Mouse (Mus musculus): ENCODE results near the gene Olfr135. TPM values are rescaled to one million over a fixed set of nuclear protein-coding genes. Genes with fewer than 3 reads are reported as not detected.

Olfr135 gene
- polyA plus RNA-seq (2014; fragmentation: Nextera tagmentation; extraction: Ambion mirVana) = not detected in 2 replicates

GRCm38 (mm10) chr17:38204035-38204434, at the start of gene Olfr135:
TSS of gene Olfr135 (plus strand) at chr17:38204335.
- Histone ChIP-seq H3K4me3 (ENCODE audit: control insufficient read depth in 1 of 2, insufficient read depth in 1 of 2, low read depth in 1 of 2, low read length in 2 of 2) (no peak within 1 kb of the TSS), H3K4me2 (ENCODE audit: low read length) (no peak within 1 kb of the TSS), H3K4me1 (ENCODE audit: control insufficient read depth in 2 of 2, insufficient read depth in 2 of 2, low read length in 2 of 2) (no peaks in the 10 kb centered on the region), H3K27ac (replicated peaks in 1 of 2; ENCODE audit: control insufficient read depth in 1 of 2, insufficient read depth in 1 of 2, low read depth in 2 of 2, low read length in 2 of 2) (no peak within 1 kb of the TSS), H3K36me3 (ENCODE audit: control insufficient read depth, insufficient read depth, low read length) (no peaks in the 10 kb centered on the region), H3K9ac (ENCODE audit: low read length) (no peak within 1 kb of the TSS), H3K27me3 (ENCODE audit: control insufficient read depth, insufficient read depth, low read length) (no peaks in the 10 kb centered on the region), H3K9me3 (ENCODE audit: control insufficient read depth, low read length) (peaks cover 12% of the 10 kb centered on the region)
- no peak for ATAC-seq (ENCODE audit: insufficient number of reproducible peaks, insufficient read depth, low FRiP score, low read depth)
- 86% methylated on average over 1 of the region's 1 CpGs for WGBS

GRCm38 (mm10) chr17:38171088-38171487, 33.0 kb upstream of the Olfr135 start, which contains the start of gene Olfr134:
TSS of gene Olfr134 (plus strand) at chr17:38171388.
- 0 out of 2 replicates have a peak, but pooled peaks cover 6% of the 10 kb centered on the region for H3K9me3 ChIP-seq (ENCODE audit: control insufficient read depth, low read length)
- ATAC-seq (ENCODE audit: insufficient number of reproducible peaks, insufficient read depth, low FRiP score, low read depth) = no peak
- H3K9ac ChIP-seq (ENCODE audit: low read length) = no peak within 1 kb of the TSS
- H3K4me3 ChIP-seq (ENCODE audit: control insufficient read depth in 1 of 2, insufficient read depth in 1 of 2, low read depth in 1 of 2, low read length in 2 of 2) = no peak within 1 kb of the TSS
- 56% methylated on average over 3 of the region's 3 CpGs for WGBS
- H3K36me3 ChIP-seq (ENCODE audit: control insufficient read depth, insufficient read depth, low read length) = no peaks in the 10 kb centered on the region
- no peaks in the 10 kb centered on the region for H3K27me3 ChIP-seq (ENCODE audit: control insufficient read depth, insufficient read depth, low read length)
- H3K4me1 ChIP-seq (ENCODE audit: control insufficient read depth in 2 of 2, insufficient read depth in 2 of 2, low read length in 2 of 2) = no peaks in the 10 kb centered on the region
- no peak within 1 kb of the TSS for H3K4me2 ChIP-seq (ENCODE audit: low read length)
- H3K27ac ChIP-seq (replicated peaks in 1 of 2; ENCODE audit: control insufficient read depth in 1 of 2, insufficient read depth in 1 of 2, low read depth in 2 of 2, low read length in 2 of 2) = no peak within 1 kb of the TSS

Other genes starting within 250 kb of the Olfr135 start
- not detected in 2 replicates for gene Olfr129, start 144.3 kb upstream of the Olfr135 start, polyA plus RNA-seq (2014; fragmentation: Nextera tagmentation; extraction: Ambion mirVana)
- gene Olfr130, start 140.4 kb upstream of the Olfr135 start, polyA plus RNA-seq (2014; fragmentation: Nextera tagmentation; extraction: Ambion mirVana) = not detected in 2 replicates
- gene Olfr131, start 115.6 kb upstream of the Olfr135 start, polyA plus RNA-seq (2014; fragmentation: Nextera tagmentation; extraction: Ambion mirVana) = not detected in 2 replicates
- gene Olfr132, start 69.8 kb upstream of the Olfr135 start, polyA plus RNA-seq (2014; fragmentation: Nextera tagmentation; extraction: Ambion mirVana) = not detected in 2 replicates
- not detected in 2 replicates for gene Olfr133, start 59.1 kb upstream of the Olfr135 start, polyA plus RNA-seq (2014; fragmentation: Nextera tagmentation; extraction: Ambion mirVana)
- not detected in 2 replicates for gene Olfr134, start 32.9 kb upstream of the Olfr135 start, polyA plus RNA-seq (2014; fragmentation: Nextera tagmentation; extraction: Ambion mirVana)
- gene Olfr138, start 56.7 kb downstream of the Olfr135 start, polyA plus RNA-seq (2014; fragmentation: Nextera tagmentation; extraction: Ambion mirVana) = not detected in 2 replicates
- not detected in 2 replicates for gene Olfr137, start 103.2 kb downstream of the Olfr135 start, polyA plus RNA-seq (2014; fragmentation: Nextera tagmentation; extraction: Ambion mirVana)
- not detected in 2 replicates for gene Olfr136, start 125.5 kb downstream of the Olfr135 start, polyA plus RNA-seq (2014; fragmentation: Nextera tagmentation; extraction: Ambion mirVana)
- gene Esp36, start 215.8 kb downstream of the Olfr135 start, polyA plus RNA-seq (2014; fragmentation: Nextera tagmentation; extraction: Ambion mirVana) = not detected in 2 replicates